Mouse (Mus musculus) cerebellum, adult 2 months (tissue): ENCODE results near the gene Map3k6.

Experiments used
- CTCF ChIP-seq: fragments of 200-500 bp; IDR thresholded peaks from 2 replicates; pipeline ENCODE4 v1.5.1; 2011; ENCODE audit warnings: low read depth, mild to moderate bottlenecking, control low read depth, low read length, moderate library complexity, borderline replicate concordance; ENCODE audit not compliant: insufficient read depth
- POLR2A ChIP-seq: fragments of 200-500 bp; IDR thresholded peaks from 2 replicates; pipeline ENCODE4 v1.6.1; 2011; ENCODE audit warnings: low read length, control low read depth, borderline replicate concordance; ENCODE audit not compliant: insufficient read depth

DNA sequence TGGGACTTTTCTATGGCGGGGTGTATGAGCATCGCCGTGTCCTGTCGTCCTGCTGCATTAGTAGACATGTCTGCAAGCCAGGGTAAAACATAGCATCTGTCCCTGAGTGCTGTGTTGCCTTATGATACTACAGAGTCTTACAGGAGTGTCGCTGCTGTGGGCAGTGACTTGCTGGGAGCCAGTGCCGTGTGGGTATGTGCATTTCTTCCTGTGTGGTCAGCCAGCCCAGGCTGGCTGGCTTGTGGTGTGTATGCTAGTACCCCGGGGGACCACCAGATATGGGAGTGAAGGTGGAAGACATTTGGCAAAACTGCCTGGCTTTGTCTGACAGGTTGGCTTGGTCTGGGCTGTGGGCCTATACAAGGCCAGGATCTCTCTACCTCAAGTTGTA is 21.8 kb downstream of the Map3k6 start:
- TF ChIP-seq CTCF: no peak
- no peak for TF ChIP-seq POLR2A
